Mouse (Mus musculus) stomach, postnatal 0 days (tissue): ENCODE measurements around the gene Ndufs5.

Experiments
- CTCF ChIP-seq: IDR thresholded peaks from 2 replicates; pipeline ENCODE4 v1.5.1; 2016; ENCODE audit warnings: antibody characterized with exemption, low read depth, mild to moderate bottlenecking, moderate library complexity
- EP300 ChIP-seq: optimal IDR thresholded peaks from 2 replicates; pipeline ENCODE3; 2016; ENCODE audit warnings: antibody characterized with exemption

GRCm38 (mm10) chr4:123721761-123722160, 3.8 kb upstream of the Ndufs5 start:
- TF ChIP-seq CTCF (no peak), EP300 (no peak)
